Mouse (Mus musculus): ENCODE results near the gene Mpg.
"Not testable (repeated sequence)": the region's sequence is repeated elsewhere in the genome, so short reads cannot be mapped to it uniquely, and the experiment has no call there.

The Mpg gene

GRCm38 (mm10) chr11:32226124-32226871 lies at the start of gene Mpg:
Mpg (plus strand) TSS chr11:32226505.
- DNase-seq = peak; percentile 93

- DNase-seq = no peak
These were observed 47.8 kb upstream of the Mpg start for GRCm38 (mm10) chr11:32178506-32178905.

- DNase-seq = no peak
These were observed 45.1 kb upstream of the Mpg start for GRCm38 (mm10) chr11:32181246-32181645.

- DNase-seq = peak; percentile 81
These were observed 44.1 kb upstream of the Mpg start for GRCm38 (mm10) chr11:32181973-32182868.

GRCm38 (mm10) chr11:32184469-32184868 lies 41.8 kb upstream of the Mpg start:
- no peak for DNase-seq

- DNase-seq = no peak
These were observed 40.3 kb upstream of the Mpg start for GRCm38 (mm10) chr11:32186031-32186430.

GRCm38 (mm10) chr11:32187256-32187655 lies 39.0 kb upstream of the Mpg start:
- no peak for DNase-seq

- DNase-seq = no peak
These were observed 37.4 kb upstream of the Mpg start for GRCm38 (mm10) chr11:32188881-32189280.

GRCm38 (mm10) chr11:32189434-32189833 lies 36.9 kb upstream of the Mpg start:
- DNase-seq = no peak

- no peak for DNase-seq
These were observed 36.2 kb upstream of the Mpg start for GRCm38 (mm10) chr11:32190119-32190518.

GRCm38 (mm10) chr11:32190603-32191110 lies 35.6 kb upstream of the Mpg start:
- DNase-seq = no peak

- no peak for DNase-seq
These were observed 33.1 kb upstream of the Mpg start for GRCm38 (mm10) chr11:32193156-32193555.

GRCm38 (mm10) chr11:32194086-32194485 lies 32.2 kb upstream of the Mpg start:
- no peak for DNase-seq

GRCm38 (mm10) chr11:32194626-32195025 lies 31.7 kb upstream of the Mpg start:
- DNase-seq = no peak

GRCm38 (mm10) chr11:32195867-32196540 lies 30.3 kb upstream of the Mpg start:
- DNase-seq = no peak

- DNase-seq = no peak
These were observed 29.6 kb upstream of the Mpg start for GRCm38 (mm10) chr11:32196727-32197126.

- DNase-seq = no peak
These were observed 28.5 kb upstream of the Mpg start for GRCm38 (mm10) chr11:32197766-32198165.

- DNase-seq = no peak
These were observed 27.9 kb upstream of the Mpg start for GRCm38 (mm10) chr11:32198256-32198955.

- no peak for DNase-seq
These were observed 27.1 kb upstream of the Mpg start for GRCm38 (mm10) chr11:32199230-32199629.

- DNase-seq = no peak
These were observed 26.2 kb upstream of the Mpg start, which contains the start of gene Il9r for GRCm38 (mm10) chr11:32200075-32200601. Il9r (minus strand) TSS chr11:32200279.

- not testable (repeated sequence) for DNase-seq
These were observed 25.3 kb upstream of the Mpg start for GRCm38 (mm10) chr11:32200992-32201391.

Data from right cerebral cortex, adult 18-20 months (tissue).